Mouse (Mus musculus): ENCODE data around the gene S100pbp.
"Not testable (repeated sequence)": the region's sequence is repeated elsewhere in the genome, so short reads cannot be mapped to it uniquely, and the experiment has no call there.

S100pbp gene

GRCm38 (mm10) chr4:129221097-129222010 is 31.8 kb upstream of the S100pbp start:
- DNase-seq (ENCODE audit: low read depth, low spot score): peak; percentile 53

GRCm38 (mm10) chr4:129220376-129221089 is 31.0 kb upstream of the S100pbp start:
- no peak for DNase-seq (ENCODE audit: low read depth, low spot score)

- DNase-seq (ENCODE audit: low read depth, low spot score): no peak
These were observed 29.7 kb upstream of the S100pbp start for GRCm38 (mm10) chr4:129219198-129219597.

GRCm38 (mm10) chr4:129218569-129219175 is 29.1 kb upstream of the S100pbp start:
- DNase-seq (ENCODE audit: low read depth, low spot score): no peak

GRCm38 (mm10) chr4:129212486-129212885 is 23.0 kb upstream of the S100pbp start:
- not testable (repeated sequence) for DNase-seq (ENCODE audit: low read depth, low spot score)

GRCm38 (mm10) chr4:129211461-129211860 is 21.9 kb upstream of the S100pbp start:
- DNase-seq (ENCODE audit: low read depth, low spot score): no peak

GRCm38 (mm10) chr4:129209504-129209903 is 20.0 kb upstream of the S100pbp start:
- peak; percentile 62 for DNase-seq (ENCODE audit: low read depth, low spot score)

GRCm38 (mm10) chr4:129206792-129207191 is 17.3 kb upstream of the S100pbp start:
- no peak for DNase-seq (ENCODE audit: low read depth, low spot score)

- DNase-seq (ENCODE audit: low read depth, low spot score): no peak
These were observed 15.1 kb upstream of the S100pbp start for GRCm38 (mm10) chr4:129204655-129205054.

- no peak for DNase-seq (ENCODE audit: low read depth, low spot score)
These were observed 8.0 kb upstream of the S100pbp start for GRCm38 (mm10) chr4:129197514-129197913.

GRCm38 (mm10) chr4:129194280-129194679 is 4.8 kb upstream of the S100pbp start:
- peak; percentile 73 for DNase-seq (ENCODE audit: low read depth, low spot score)

- no peak for DNase-seq (ENCODE audit: low read depth, low spot score)
These were observed 2.2 kb upstream of the S100pbp start for GRCm38 (mm10) chr4:129191691-129192090.

- no peak for DNase-seq (ENCODE audit: low read depth, low spot score)
These were observed 1.0 kb upstream of the S100pbp start for GRCm38 (mm10) chr4:129190538-129190937.

- DNase-seq (ENCODE audit: low read depth, low spot score): peak; percentile 57
These were observed 555 bp downstream of the S100pbp start for GRCm38 (mm10) chr4:129188803-129189541.

- no peak for DNase-seq (ENCODE audit: low read depth, low spot score)
These were observed 1.4 kb downstream of the S100pbp start for GRCm38 (mm10) chr4:129188041-129188659.

- no peak for DNase-seq (ENCODE audit: low read depth, low spot score)
These were observed 10.0 kb downstream of the S100pbp start for GRCm38 (mm10) chr4:129179560-129179959.

GRCm38 (mm10) chr4:129172529-129172928 is 17.0 kb downstream of the S100pbp start:
- DNase-seq (ENCODE audit: low read depth, low spot score): peak; percentile 55

GRCm38 (mm10) chr4:129161581-129162255 is 27.8 kb downstream of the S100pbp start:
- peak; percentile 75 for DNase-seq (ENCODE audit: low read depth, low spot score)

- no peak for DNase-seq (ENCODE audit: low read depth, low spot score)
These were observed 28.5 kb downstream of the S100pbp start for GRCm38 (mm10) chr4:129161076-129161475.

GRCm38 (mm10) chr4:129158549-129158948 is 31.0 kb downstream of the S100pbp start:
- DNase-seq (ENCODE audit: low read depth, low spot score): no peak
